Mouse (Mus musculus): ENCODE data around the gene Slpi. TPM values are rescaled to one million over a fixed set of nuclear protein-coding genes. Genes with fewer than 3 reads are reported as not detected.
"Not testable (repeated sequence)": the region's sequence is repeated elsewhere in the genome, so short reads cannot be mapped to it uniquely, and the experiment has no call there.

Gene Slpi
- polyA plus RNA-seq, 1 experiment from 2014 or later: 0.46 TPM

DNA sequence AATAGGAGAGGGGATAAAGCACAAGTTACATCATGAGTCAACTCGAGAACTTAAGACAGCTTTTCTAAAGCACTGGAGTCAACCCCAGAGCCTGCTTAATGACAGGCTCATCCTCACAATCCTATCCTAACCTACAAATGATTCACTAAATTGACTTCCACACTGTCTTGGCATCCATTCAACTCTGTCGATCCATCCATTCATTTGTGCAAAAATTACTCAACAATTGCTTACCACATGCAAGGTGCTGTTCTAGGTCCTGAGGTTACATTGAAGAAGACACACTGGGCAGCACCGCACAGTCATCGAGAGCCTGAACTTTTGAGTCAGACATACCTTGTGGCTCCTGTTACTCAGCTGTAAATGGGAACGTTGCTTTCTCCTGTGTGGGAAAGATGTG is 29.9 kb downstream of the Slpi start:
- WGBS: 80% methylated on average over 5 of the region's 5 CpGs
- ATAC-seq (ENCODE audit: low FRiP score) (no peak), DNase-seq (ENCODE audit: low spot score) (no peak)
- Histone ChIP-seq H3K27me3 (ENCODE audit: control insufficient read depth, insufficient read depth, low read length) (no peaks in the 10 kb centered on the region), H3K4me2 (replicated peaks; ENCODE audit: low read depth, low read length) (no peak overlapping the region), H3K4me1 (replicated peaks; ENCODE audit: control insufficient read depth, insufficient read depth, low read length) (no peaks in the 10 kb centered on the region), H3K9me3 (ENCODE audit: control insufficient read depth, low read length) (no peaks in the 10 kb centered on the region), H3K4me3 (ENCODE audit: low read depth, low read length) (no peak overlapping the region), H3K27ac (ENCODE audit: low read depth, low read length) (no peak overlapping the region), H3K9ac (ENCODE audit: low read depth, low read length) (no peak overlapping the region), H3K36me3 (ENCODE audit: control insufficient read depth, insufficient read depth, low read length) (no peaks in the 10 kb centered on the region)

DNA sequence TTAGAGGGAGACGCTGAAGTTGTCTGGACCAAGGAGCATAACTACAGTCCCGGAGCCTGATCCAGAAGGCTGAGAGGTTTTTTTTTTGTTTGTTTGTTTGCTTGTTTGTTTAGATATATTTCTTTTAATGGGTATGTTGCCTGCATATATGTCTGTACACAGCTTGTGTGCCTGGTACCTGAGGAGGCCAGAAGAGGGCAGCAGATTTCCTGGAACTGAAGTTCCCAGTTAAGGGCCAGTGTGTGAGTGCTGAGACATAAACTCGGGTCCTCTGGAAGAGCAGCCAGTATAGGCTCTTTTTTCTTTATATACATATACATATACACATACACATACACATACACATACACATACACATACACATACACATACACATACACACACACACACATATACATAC is 30.5 kb downstream of the Slpi start:
- H3K4me3 ChIP-seq (ENCODE audit: low read depth, low read length): no peak overlapping the region
- WGBS: 80% methylated on average over 3 of the region's 3 CpGs
- no peaks in the 10 kb centered on the region for H3K4me1 ChIP-seq (replicated peaks; ENCODE audit: control insufficient read depth, insufficient read depth, low read length)
- H3K9ac ChIP-seq (ENCODE audit: low read depth, low read length): no peak overlapping the region
- no peak overlapping the region for H3K4me2 ChIP-seq (replicated peaks; ENCODE audit: low read depth, low read length)
- H3K9me3 ChIP-seq (ENCODE audit: control insufficient read depth, low read length): no peaks in the 10 kb centered on the region
- DNase-seq (ENCODE audit: low spot score) (no peak), ATAC-seq (ENCODE audit: low FRiP score) (no peak)
- no peaks in the 10 kb centered on the region for H3K27me3 ChIP-seq (ENCODE audit: control insufficient read depth, insufficient read depth, low read length)
- no peaks in the 10 kb centered on the region for H3K36me3 ChIP-seq (ENCODE audit: control insufficient read depth, insufficient read depth, low read length)
- no peak overlapping the region for H3K27ac ChIP-seq (ENCODE audit: low read depth, low read length)

DNA sequence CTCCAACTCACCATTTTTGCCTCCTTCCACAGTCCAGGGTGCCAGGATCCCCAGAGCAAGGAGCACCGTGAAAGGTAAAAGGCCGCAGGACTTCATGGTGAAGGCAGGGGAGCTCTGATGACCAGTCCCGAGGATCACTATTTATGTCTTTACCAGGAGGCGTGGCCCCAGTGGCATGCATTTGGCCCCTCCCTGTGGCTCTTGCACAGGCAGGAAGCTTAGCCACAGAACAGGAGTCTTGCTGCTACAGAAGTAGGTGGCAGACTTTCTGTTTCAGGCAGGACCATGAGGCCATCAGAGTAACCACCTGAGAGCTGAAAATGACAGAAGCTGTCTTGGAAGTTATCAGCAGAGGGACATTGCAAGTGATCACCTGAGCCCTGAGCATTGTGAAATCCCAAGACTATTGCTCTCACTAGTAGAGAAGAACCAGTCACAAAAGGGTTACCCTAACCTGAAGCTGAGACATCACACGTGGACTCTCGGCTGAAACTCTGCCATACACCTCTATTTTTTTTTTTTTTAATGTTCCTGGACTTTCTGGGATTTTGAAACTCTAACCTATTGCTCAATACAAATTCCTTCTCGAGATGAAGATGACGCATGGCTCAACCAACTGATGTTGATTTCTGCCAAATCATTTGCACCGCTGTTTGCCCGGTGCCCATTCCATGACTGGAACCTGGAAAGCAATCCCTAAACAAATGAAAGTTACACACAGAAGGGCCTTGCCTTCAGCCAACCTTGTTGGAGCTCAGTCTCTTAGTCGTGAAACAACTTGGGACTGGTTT is 32.5 kb downstream of the Slpi start:
- WGBS: 79% methylated on average over 11 of the region's 11 CpGs
- Histone ChIP-seq H3K27me3 (ENCODE audit: control insufficient read depth, insufficient read depth, low read length) (no peaks in the 10 kb centered on the region), H3K9ac (ENCODE audit: low read depth, low read length) (no peak overlapping the region), H3K27ac (ENCODE audit: low read depth, low read length) (no peak overlapping the region), H3K4me2 (replicated peaks; ENCODE audit: low read depth, low read length) (no peak overlapping the region), H3K4me1 (replicated peaks; ENCODE audit: control insufficient read depth, insufficient read depth, low read length) (no peaks in the 10 kb centered on the region), H3K36me3 (ENCODE audit: control insufficient read depth, insufficient read depth, low read length) (no peaks in the 10 kb centered on the region), H3K9me3 (ENCODE audit: control insufficient read depth, low read length) (no peaks in the 10 kb centered on the region), H3K4me3 (ENCODE audit: low read depth, low read length) (no peak overlapping the region)
- DNase-seq (ENCODE audit: low spot score) (no peak), ATAC-seq (ENCODE audit: low FRiP score) (no peak)

DNA sequence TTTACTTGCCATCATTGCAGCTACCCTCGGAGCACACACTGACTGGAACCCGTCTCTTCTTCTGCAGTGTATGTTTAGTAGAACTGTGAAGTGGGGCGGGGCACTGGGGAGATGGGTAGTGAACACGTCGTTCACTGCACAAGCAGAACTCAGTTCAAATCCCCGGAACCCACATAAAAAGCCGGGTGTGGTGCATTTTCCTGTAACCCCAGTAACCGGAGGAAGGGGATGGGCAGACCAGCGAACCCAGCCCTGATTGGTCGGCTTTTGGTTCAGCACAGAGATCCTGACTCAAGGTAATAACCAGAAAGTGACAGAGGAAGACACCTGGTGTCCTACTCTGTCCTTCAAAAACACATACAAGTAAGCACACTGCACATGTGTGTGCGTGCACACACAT is 35.5 kb downstream of the Slpi start:
- Histone ChIP-seq H3K4me2 (replicated peaks; ENCODE audit: low read depth, low read length) (no peak overlapping the region), H3K36me3 (ENCODE audit: control insufficient read depth, insufficient read depth, low read length) (no peaks in the 10 kb centered on the region), H3K4me3 (ENCODE audit: low read depth, low read length) (no peak overlapping the region), H3K27ac (ENCODE audit: low read depth, low read length) (no peak overlapping the region), H3K9me3 (ENCODE audit: control insufficient read depth, low read length) (no peaks in the 10 kb centered on the region), H3K9ac (ENCODE audit: low read depth, low read length) (no peak overlapping the region), H3K27me3 (ENCODE audit: control insufficient read depth, insufficient read depth, low read length) (no peaks in the 10 kb centered on the region), H3K4me1 (replicated peaks; ENCODE audit: control insufficient read depth, insufficient read depth, low read length) (no peaks in the 10 kb centered on the region)
- ATAC-seq (ENCODE audit: low FRiP score) (no peak), DNase-seq (ENCODE audit: low spot score) (no peak)
- 92% methylated on average over 11 of the region's 11 CpGs for WGBS

DNA sequence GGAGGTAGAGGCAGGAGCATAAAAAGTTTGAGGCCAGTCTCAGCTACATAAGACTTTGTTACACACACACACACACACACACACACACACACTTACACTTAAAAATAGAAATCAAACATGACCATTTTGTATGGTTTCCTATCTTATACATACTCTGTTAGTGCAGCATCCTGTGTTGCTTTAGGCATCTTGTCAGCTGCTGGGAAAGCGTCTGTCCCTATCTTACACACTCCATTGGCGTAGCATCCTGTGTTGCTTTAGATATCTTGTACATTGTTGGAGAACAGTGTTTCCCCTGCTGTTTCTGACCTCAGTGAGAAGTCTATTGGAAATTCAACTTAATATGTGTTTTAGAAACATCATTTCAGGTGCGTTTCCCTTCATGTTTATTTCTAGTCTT is 36.2 kb downstream of the Slpi start:
- Histone ChIP-seq H3K4me3 (ENCODE audit: low read depth, low read length) (no peak overlapping the region), H3K36me3 (ENCODE audit: control insufficient read depth, insufficient read depth, low read length) (no peaks in the 10 kb centered on the region), H3K9me3 (ENCODE audit: control insufficient read depth, low read length) (no peaks in the 10 kb centered on the region), H3K27me3 (ENCODE audit: control insufficient read depth, insufficient read depth, low read length) (no peaks in the 10 kb centered on the region), H3K27ac (ENCODE audit: low read depth, low read length) (no peak overlapping the region), H3K4me1 (replicated peaks; ENCODE audit: control insufficient read depth, insufficient read depth, low read length) (no peaks in the 10 kb centered on the region), H3K4me2 (replicated peaks; ENCODE audit: low read depth, low read length) (no peak overlapping the region), H3K9ac (ENCODE audit: low read depth, low read length) (no peak overlapping the region)
- DNase-seq (ENCODE audit: low spot score) (no peak), ATAC-seq (ENCODE audit: low FRiP score) (no peak)
- 90% methylated on average over 3 of the region's 3 CpGs for WGBS

DNA sequence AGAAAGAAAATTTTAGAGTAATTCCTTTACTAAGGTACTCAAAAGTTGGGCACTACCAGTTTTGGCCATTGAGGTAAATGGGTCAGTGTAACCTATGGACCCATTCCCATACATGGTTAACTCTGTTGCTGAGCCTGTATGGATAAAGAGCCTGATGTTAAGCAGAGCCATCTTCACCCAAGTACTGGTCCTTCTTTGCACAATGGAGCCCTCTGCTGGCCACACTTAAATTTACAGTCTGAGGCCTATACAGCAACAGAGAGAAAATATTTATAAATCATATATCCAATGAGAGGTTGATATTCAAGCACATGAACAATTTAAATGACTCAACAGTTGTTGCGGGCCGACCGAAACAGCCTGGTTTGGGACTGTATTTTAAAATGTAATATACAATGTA is 39.9 kb downstream of the Slpi start:
- no peaks in the 10 kb centered on the region for H3K4me1 ChIP-seq (replicated peaks; ENCODE audit: control insufficient read depth, insufficient read depth, low read length)
- no peak overlapping the region for H3K27ac ChIP-seq (ENCODE audit: low read depth, low read length)
- no peaks in the 10 kb centered on the region for H3K9me3 ChIP-seq (ENCODE audit: control insufficient read depth, low read length)
- no peak overlapping the region for H3K9ac ChIP-seq (ENCODE audit: low read depth, low read length)
- H3K27me3 ChIP-seq (ENCODE audit: control insufficient read depth, insufficient read depth, low read length): no peaks in the 10 kb centered on the region
- ATAC-seq (ENCODE audit: low FRiP score): no peak
- DNase-seq (ENCODE audit: low spot score): peak; percentile 43
- no peak overlapping the region for H3K4me2 ChIP-seq (replicated peaks; ENCODE audit: low read depth, low read length)
- no peak overlapping the region for H3K4me3 ChIP-seq (ENCODE audit: low read depth, low read length)
- WGBS: 93% methylated on average over 3 of the region's 3 CpGs
- no peaks in the 10 kb centered on the region for H3K36me3 ChIP-seq (ENCODE audit: control insufficient read depth, insufficient read depth, low read length)

DNA sequence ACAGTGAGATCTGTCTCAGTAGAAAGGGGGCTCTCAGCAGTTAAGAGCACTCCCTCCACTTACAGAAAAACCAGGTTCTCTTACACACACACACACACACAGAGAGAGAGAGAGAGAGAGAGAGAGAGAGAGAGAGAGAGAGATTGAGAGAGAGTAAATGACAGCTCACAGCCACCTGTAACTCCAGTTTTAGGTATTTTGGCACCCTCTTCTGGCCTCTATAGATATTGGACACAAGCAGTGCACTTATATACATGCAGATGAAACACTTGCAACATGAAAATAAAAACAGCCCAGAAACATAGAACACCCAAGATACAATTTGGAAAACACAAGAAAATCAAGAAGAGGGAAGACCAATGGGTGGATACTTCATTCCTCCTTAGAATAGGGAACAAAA is 41.2 kb downstream of the Slpi start:
- ATAC-seq (ENCODE audit: low FRiP score); H3K4me3 ChIP-seq (ENCODE audit: low read depth, low read length); H3K27ac ChIP-seq (ENCODE audit: low read depth, low read length); H3K36me3 ChIP-seq (ENCODE audit: control insufficient read depth, insufficient read depth, low read length); H3K4me2 ChIP-seq (replicated peaks; ENCODE audit: low read depth, low read length); H3K9me3 ChIP-seq (ENCODE audit: control insufficient read depth, low read length); H3K27me3 ChIP-seq (ENCODE audit: control insufficient read depth, insufficient read depth, low read length); DNase-seq (ENCODE audit: low spot score); H3K9ac ChIP-seq (ENCODE audit: low read depth, low read length); H3K4me1 ChIP-seq (replicated peaks; ENCODE audit: control insufficient read depth, insufficient read depth, low read length): not testable (repeated sequence)

DNA sequence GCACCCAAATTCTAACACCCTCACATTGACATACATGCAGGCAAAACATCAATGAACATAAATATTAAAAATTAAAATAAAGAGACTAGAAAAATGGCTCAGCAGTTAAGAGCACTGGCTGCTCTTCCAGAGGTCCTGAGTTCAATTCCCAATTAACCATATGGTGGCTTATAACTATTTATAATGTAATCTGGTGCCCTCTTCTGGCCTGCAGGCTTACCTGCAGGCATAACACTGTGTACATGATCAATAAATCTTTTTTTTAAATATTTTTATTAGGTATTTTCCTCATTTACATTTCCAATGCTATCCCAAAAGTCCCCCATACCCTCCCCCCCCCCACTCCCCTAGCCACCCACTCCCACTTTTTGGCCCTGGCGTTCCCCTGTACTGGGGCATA is 45.2 kb downstream of the Slpi start:
- not testable (repeated sequence) for H3K4me3 ChIP-seq (ENCODE audit: low read depth, low read length); H3K27ac ChIP-seq (ENCODE audit: low read depth, low read length); ATAC-seq (ENCODE audit: low FRiP score); DNase-seq (ENCODE audit: low spot score); H3K4me2 ChIP-seq (replicated peaks; ENCODE audit: low read depth, low read length); H3K27me3 ChIP-seq (ENCODE audit: control insufficient read depth, insufficient read depth, low read length); H3K4me1 ChIP-seq (replicated peaks; ENCODE audit: control insufficient read depth, insufficient read depth, low read length); H3K9ac ChIP-seq (ENCODE audit: low read depth, low read length); H3K9me3 ChIP-seq (ENCODE audit: control insufficient read depth, low read length); H3K36me3 ChIP-seq (ENCODE audit: control insufficient read depth, insufficient read depth, low read length)
- 70% methylated on average over 1 of the region's 1 CpGs for WGBS

DNA sequence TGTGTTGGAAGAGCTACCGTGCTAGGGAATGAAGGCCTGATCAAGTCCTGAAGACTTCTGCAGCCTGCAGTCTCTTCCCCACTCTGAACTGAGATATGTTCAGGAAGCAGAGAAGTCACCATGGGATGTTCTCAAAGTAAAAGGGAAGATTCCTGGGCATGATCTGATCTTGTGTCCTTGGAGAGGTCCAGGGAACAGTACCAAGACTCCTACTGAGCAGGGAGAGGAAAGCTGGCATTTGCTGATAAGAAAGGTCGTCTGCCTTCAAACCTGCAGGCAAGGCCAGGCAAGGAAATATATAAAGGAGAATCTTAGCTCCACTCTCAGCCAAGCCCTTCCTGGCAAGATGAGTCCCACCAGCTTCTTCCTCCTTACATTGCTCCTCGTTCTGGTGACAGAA is 56.5 kb downstream of the Slpi start, which contains the start of gene Svs5:
TSS of gene Svs5 (plus strand) at position 301 of the 400 bp plus-strand sequence.
- H3K9ac ChIP-seq (ENCODE audit: low read depth, low read length); H3K4me2 ChIP-seq (replicated peaks; ENCODE audit: low read depth, low read length); H3K36me3 ChIP-seq (ENCODE audit: control insufficient read depth, insufficient read depth, low read length); H3K27ac ChIP-seq (ENCODE audit: low read depth, low read length); H3K9me3 ChIP-seq (ENCODE audit: control insufficient read depth, low read length); DNase-seq (ENCODE audit: low spot score); ATAC-seq (ENCODE audit: low FRiP score); H3K27me3 ChIP-seq (ENCODE audit: control insufficient read depth, insufficient read depth, low read length); H3K4me1 ChIP-seq (replicated peaks; ENCODE audit: control insufficient read depth, insufficient read depth, low read length); H3K4me3 ChIP-seq (ENCODE audit: low read depth, low read length): not testable (repeated sequence)
- WGBS: 79% methylated on average over 3 of the region's 3 CpGs
